Mouse (Mus musculus) lung, postnatal 0 days (tissue): ENCODE data around the gene Tmem176a. TPM values are rescaled to one million over a fixed set of nuclear protein-coding genes. Genes with fewer than 3 reads are reported as not detected.

Source experiments
- ATAC-seq: fragments of 200-750 bp; cut with Nextera tagmentation; 2 replicates; pipeline ENCODE4 v1.8.0; 2017; ENCODE audit warnings: moderate library complexity
- DNase-seq: peaks from one replicate; pipeline ENCODE4 v3.0.0-alpha.2; 2016; ENCODE audit warnings: low spot score
- H3K27ac ChIP-seq: fragments of 300-500 bp; sonication (generic); 2 replicates; pipeline ENCODE4 v1.5.1; 2014; ENCODE audit warnings: antibody characterized with exemption, mild to moderate bottlenecking, low read length, mixed read lengths
- H3K27me3 ChIP-seq: fragments of 300-500 bp; sonication (generic); replicated peaks from 2 replicates; pipeline ENCODE4 v1.6.1; 2014; ENCODE audit warnings: low read length, mixed read lengths; ENCODE audit not compliant: insufficient read depth
- H3K36me3 ChIP-seq: fragments of 300-500 bp; sonication (generic); 2 replicates; pipeline ENCODE4 v1.6.1; 2014; ENCODE audit warnings: low read length, mixed read lengths; ENCODE audit not compliant: insufficient read depth
- H3K4me1 ChIP-seq: fragments of 300-500 bp; sonication (generic); 2 replicates; pipeline ENCODE4 v1.6.1; 2014; ENCODE audit warnings: antibody characterized with exemption, low read depth, low read length, mixed read lengths; ENCODE audit not compliant: insufficient read depth
- H3K4me2 ChIP-seq: fragments of 300-500 bp; sonication (generic); replicated peaks from 2 replicates; pipeline ENCODE4 v1.6.1; 2014; ENCODE audit warnings: low read depth, mild to moderate bottlenecking, low read length, moderate library complexity, mixed read lengths
- H3K4me3 ChIP-seq: fragments of 300-500 bp; sonication (generic); 2 replicates; pipeline ENCODE4 v1.5.1; 2014; ENCODE audit warnings: low read depth, low read length
- H3K9ac ChIP-seq: fragments of 300-500 bp; sonication (generic); replicated peaks from 2 replicates; pipeline ENCODE4 v1.6.1; 2014; ENCODE audit warnings: low read depth, mild to moderate bottlenecking
- H3K9me3 ChIP-seq: fragments of 300-500 bp; sonication (generic); 2 replicates; pipeline ENCODE4 v1.6.1; 2016; ENCODE audit warnings: low read length, mixed read lengths
- CTCF ChIP-seq: IDR thresholded peaks from 2 replicates; pipeline ENCODE4 v1.5.1; 2016; ENCODE audit warnings: antibody characterized with exemption, mild to moderate bottlenecking
- EP300 ChIP-seq: IDR thresholded peaks from 2 replicates; pipeline ENCODE4 v1.6.1; 2016; ENCODE audit warnings: antibody characterized with exemption, mild to moderate bottlenecking, control low read depth
- WGBS: fragments of 180-500 bp; shearing (Covaris S2); extraction: QIAGEN DNeasy Blood & Tissue Kit; methylation state at CpG from one replicate; pipeline ENCODE4 v1.1.7; 2014; 5-methylcytosine and 5-hydroxymethylcytosine counted together
- polyA plus RNA-seq: library from polyadenylated mRNA; unstranded; fragments of >200 nt; fragmentation: Nextera tagmentation; extraction: Ambion mirVana; gene quantifications from 2 replicates; pipeline ENCODE4 v1.2.1, GENCODE M21; 2015

The Tmem176a gene
- polyA plus RNA-seq: 485 and 539 TPM in 2 replicates

DNA sequence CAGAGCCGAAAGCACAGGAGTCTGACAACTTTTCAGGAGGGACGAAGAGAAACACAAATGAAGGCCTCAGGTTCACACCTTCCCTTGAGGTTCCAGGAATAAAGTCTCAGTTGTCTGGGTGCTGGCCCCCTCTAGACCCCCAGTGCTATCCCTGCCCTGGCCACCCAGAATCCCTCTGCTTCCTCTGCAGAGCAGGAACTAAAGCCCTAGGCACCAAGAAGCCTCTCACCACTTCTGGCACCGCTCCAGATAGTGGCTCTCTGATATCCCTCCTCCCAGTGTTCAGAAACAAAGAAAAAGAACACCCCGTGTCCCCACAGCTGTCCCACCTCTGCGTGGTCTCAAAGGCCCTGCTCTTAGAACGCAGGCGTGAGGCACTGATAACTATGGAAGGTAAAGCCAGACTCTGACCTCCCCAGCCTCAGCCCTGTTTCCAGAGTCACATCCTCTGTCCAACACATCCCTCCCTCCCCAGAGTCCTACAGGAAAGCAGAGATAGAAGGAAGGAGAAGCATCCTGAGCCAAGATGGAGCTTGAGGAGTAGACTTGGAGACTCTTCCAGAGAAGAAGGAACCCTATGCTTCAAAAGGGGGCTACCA lies at the start of gene Tmem176a:
Gene Tmem176a (plus strand): TSS at position 549 of the 599 bp plus-strand sequence.
- peak; percentile 73 for DNase-seq
- peak within 1 kb of the TSS; percentile 56 for H3K4me3 ChIP-seq
- H3K4me2 ChIP-seq: peak within 1 kb of the TSS; percentile 62
- WGBS: 5% methylated on average over 7 of the region's 7 CpGs
- ATAC-seq: peak; percentile 25
- peaks cover 21% of the 10 kb centered on the region; the same call in 1 of the 2 replicates for H3K36me3 ChIP-seq
- TF ChIP-seq EP300: no peak
- no peak for TF ChIP-seq CTCF
- no peaks in the 10 kb centered on the region for H3K27me3 ChIP-seq
- peaks cover 16% of the 10 kb centered on the region; the same call in 1 of the 2 replicates for H3K4me1 ChIP-seq
- peak within 1 kb of the TSS; percentile 96 for H3K27ac ChIP-seq
- peak within 1 kb of the TSS; percentile 69 for H3K9ac ChIP-seq
- no peaks in the 10 kb centered on the region for H3K9me3 ChIP-seq

DNA sequence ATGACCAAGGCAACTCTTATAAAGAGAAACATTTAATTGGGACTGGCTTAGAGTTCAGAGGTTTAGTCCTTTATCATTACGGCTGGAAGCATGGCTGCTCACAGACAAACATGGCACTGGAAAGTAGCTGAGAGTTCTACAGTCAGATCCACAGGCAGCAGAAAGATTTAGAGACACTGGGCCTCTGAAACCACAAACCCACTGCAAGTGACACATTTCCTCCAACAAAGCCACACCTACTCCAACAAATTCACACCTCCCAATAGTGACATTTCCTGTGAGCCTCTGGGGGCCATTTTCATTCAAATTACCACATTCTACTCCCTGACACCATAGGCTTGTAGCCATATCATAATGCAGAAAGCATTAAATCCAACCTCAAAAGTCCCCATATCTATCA lies 38.8 kb upstream of the Tmem176a start:
- H3K9ac ChIP-seq: no peak overlapping the region
- H3K9me3 ChIP-seq: no peaks in the 10 kb centered on the region
- no peak for DNase-seq
- H3K27ac ChIP-seq: no peak overlapping the region
- no peaks in the 10 kb centered on the region for H3K4me1 ChIP-seq
- WGBS: 84% methylated on average over 1 of the region's 1 CpGs
- no peak overlapping the region for H3K4me2 ChIP-seq
- no peak overlapping the region for H3K4me3 ChIP-seq
- H3K36me3 ChIP-seq: no peaks in the 10 kb centered on the region
- no peak for ATAC-seq
- no peak for TF ChIP-seq EP300
- TF ChIP-seq CTCF: no peak
- H3K27me3 ChIP-seq: no peaks in the 10 kb centered on the region

DNA sequence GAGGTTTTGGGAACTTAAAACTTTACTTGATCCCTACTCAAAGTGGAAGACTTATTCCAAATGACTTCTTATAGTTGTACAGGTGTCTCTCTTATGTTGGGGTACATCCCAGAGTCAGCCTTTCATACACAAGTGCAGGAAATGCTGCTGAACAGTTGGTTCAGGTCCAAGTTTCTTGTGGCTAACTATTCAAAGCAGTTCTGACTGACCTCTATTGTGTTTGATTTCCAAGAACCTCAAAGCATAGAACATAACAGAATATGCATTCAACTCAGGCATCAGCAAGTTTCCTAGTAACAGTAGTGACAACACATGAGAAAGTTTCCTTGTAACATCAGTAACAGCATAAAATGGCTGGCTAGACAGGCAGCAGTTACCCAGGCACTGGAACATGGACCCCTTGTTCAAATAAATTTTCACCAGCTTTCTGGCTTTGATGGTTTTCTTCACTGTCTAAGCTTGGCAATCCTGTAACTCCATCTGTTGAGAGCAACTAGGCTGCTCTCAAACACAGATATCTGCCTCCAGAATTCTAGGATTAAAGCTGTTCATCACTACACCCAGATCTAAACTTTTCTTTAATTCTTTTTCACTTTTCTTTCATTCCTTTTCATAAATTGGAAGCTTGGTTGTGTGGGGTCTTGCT lies 37.2 kb upstream of the Tmem176a start:
- no peak overlapping the region for H3K4me2 ChIP-seq
- H3K27me3 ChIP-seq: no peaks in the 10 kb centered on the region
- H3K9me3 ChIP-seq: no peaks in the 10 kb centered on the region
- no peak for ATAC-seq
- H3K4me1 ChIP-seq: no peaks in the 10 kb centered on the region
- DNase-seq: peak; percentile 14
- no peak overlapping the region for H3K9ac ChIP-seq
- no peak overlapping the region for H3K27ac ChIP-seq
- no peaks in the 10 kb centered on the region for H3K36me3 ChIP-seq
- no peak for TF ChIP-seq CTCF
- TF ChIP-seq EP300: no peak
- no peak overlapping the region for H3K4me3 ChIP-seq

DNA sequence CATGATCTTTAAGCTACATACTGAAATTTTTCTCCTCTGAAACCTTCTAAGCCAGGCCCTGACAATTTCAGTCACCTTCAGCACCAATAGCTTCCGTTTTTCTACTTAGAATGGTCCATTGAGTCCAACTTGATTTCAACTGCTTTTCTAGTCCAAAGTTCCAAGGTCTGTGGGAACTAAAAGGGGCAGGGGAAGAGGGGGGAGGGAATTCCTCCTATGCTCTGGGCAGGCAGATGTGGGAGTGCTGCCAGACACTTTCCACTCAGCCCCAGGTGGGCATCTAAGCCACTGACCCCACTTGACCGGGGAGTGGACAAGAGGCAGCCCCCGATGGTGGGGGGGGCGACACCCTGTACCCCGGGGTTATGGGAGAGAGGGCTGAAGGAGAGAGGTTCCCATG lies 36.4 kb upstream of the Tmem176a start:
- Histone ChIP-seq H3K9me3 (no peaks in the 10 kb centered on the region), H3K4me2 (no peak overlapping the region), H3K36me3 (no peaks in the 10 kb centered on the region), H3K4me1 (no peaks in the 10 kb centered on the region), H3K27me3 (no peaks in the 10 kb centered on the region), H3K4me3 (no peak overlapping the region), H3K9ac (no peak overlapping the region), H3K27ac (no peak overlapping the region)
- DNase-seq: no peak
- TF ChIP-seq EP300 (no peak), CTCF (no peak)
- WGBS: 77% methylated on average over 5 of the region's 5 CpGs
- no peak for ATAC-seq

DNA sequence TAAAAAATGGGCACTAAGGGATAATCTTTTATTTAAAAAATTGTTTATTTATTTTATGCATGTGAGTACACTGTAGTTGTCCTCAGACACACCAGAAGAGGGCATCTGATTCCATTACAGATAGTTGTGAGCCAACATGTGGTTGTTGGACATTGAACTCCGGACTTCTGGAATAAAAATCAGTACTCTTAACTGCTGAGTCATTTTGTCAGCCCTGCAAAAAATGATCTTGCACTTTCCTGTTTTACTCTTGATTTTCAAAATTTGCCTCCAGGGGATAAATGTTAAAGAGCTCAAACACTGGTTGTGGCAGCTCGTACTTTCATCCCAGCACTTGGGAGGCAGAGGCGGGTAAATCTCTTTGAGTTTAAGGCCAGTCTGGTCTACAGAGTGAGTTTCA lies 34.0 kb upstream of the Tmem176a start:
- no peaks in the 10 kb centered on the region for H3K27me3 ChIP-seq
- no peak overlapping the region for H3K27ac ChIP-seq
- H3K9ac ChIP-seq: no peak overlapping the region
- no peak overlapping the region for H3K4me2 ChIP-seq
- DNase-seq: no peak
- 88% methylated on average over 3 of the region's 3 CpGs for WGBS
- no peaks in the 10 kb centered on the region for H3K9me3 ChIP-seq
- no peak for TF ChIP-seq EP300
- no peak for TF ChIP-seq CTCF
- no peak overlapping the region for H3K4me3 ChIP-seq
- no peak for ATAC-seq
- H3K36me3 ChIP-seq: no peaks in the 10 kb centered on the region
- no peaks in the 10 kb centered on the region for H3K4me1 ChIP-seq

DNA sequence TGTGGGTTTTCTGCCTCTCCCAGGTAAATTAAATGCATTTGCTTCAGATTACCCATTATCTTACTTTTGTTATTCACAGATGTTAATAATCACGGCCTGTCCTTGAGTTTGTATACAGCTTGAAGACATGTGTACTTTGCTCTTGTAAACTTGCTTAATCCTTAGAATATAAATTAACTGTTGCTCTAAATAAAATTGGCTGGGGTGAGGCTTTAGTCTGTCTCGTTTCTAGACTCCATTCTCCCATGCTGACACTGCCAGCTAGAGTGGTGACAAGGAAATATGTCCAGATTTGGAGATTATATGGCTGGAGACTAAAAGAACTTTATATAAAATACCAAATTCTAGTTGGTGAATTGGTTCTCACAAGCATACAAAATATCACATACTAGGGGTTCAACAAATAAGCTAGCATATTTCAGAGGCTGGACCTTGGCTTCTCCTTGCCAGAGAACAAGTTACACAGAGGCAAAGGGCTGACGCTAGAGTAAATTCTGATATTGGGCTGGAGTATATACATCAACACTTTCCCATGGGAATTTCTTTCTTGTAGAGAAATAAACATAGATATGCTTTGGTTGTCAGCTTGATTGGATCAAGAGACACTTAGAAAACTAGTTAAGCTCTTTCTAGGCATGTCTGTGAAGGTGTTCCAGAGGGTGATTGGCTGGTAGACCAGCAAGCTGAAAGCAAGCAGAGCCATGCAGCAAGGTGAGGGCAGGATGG lies 31.1 kb upstream of the Tmem176a start:
- Histone ChIP-seq H3K4me3 (no peak overlapping the region), H3K4me2 (no peak overlapping the region), H3K36me3 (no peaks in the 10 kb centered on the region), H3K27ac (peak overlapping the region; percentile 61), H3K4me1 (no peaks in the 10 kb centered on the region), H3K9me3 (no peaks in the 10 kb centered on the region), H3K27me3 (no peaks in the 10 kb centered on the region), H3K9ac (no peak overlapping the region)
- WGBS: 43% methylated on average over 3 of the region's 3 CpGs
- ATAC-seq (peak; percentile 82), DNase-seq (peak; percentile 88)
- TF ChIP-seq CTCF: no peak
- TF ChIP-seq EP300: peak; percentile 77
